Mouse (Mus musculus) hindbrain, embryonic 15.5 days (tissue): Measurements from ENCODE around the gene Pde8b. TPM values are rescaled to one million over a fixed set of nuclear protein-coding genes. Genes with fewer than 3 reads are reported as not detected.
A peak's percentile ranks its signal among the peaks of the same experiment; 100 is the strongest.

Source experiments
- ATAC-seq: fragments of 200-750 bp; cut with Nextera tagmentation; 2 replicates; pipeline ENCODE4 v1.8.0; 2017; ENCODE audit warnings: low read depth, moderate number of reproducible peaks, moderate TSS enrichment; ENCODE audit not compliant: low FRiP score
- H3K27ac ChIP-seq: fragments of 300-500 bp; sonication (generic); replicated peaks from 2 replicates; pipeline ENCODE4 v1.5.1; 2015; ENCODE audit warnings: mild to moderate bottlenecking, inconsistent platforms
- H3K27me3 ChIP-seq: fragments of 300-500 bp; sonication (generic); 2 replicates; pipeline ENCODE4 v1.6.1; 2015; ENCODE audit warnings: control low read depth, inconsistent platforms
- H3K36me3 ChIP-seq: fragments of 300-500 bp; sonication (generic); 2 replicates; pipeline ENCODE4 v1.6.1; 2015; ENCODE audit warnings: control low read depth, inconsistent platforms
- H3K4me1 ChIP-seq: fragments of 300-500 bp; sonication (generic); replicated peaks from 2 replicates; pipeline ENCODE4 v1.6.1; 2015; ENCODE audit warnings: control low read depth, inconsistent platforms
- H3K4me2 ChIP-seq: fragments of 300-500 bp; sonication (generic); 2 replicates; pipeline ENCODE4 v1.6.1; 2015; ENCODE audit warnings: moderate library complexity, mild to moderate bottlenecking, inconsistent platforms
- H3K4me3 ChIP-seq: fragments of 300-500 bp; sonication (generic); 2 replicates; pipeline ENCODE4 v1.5.1; 2015; ENCODE audit warnings: mild to moderate bottlenecking, inconsistent platforms
- H3K9ac ChIP-seq: fragments of 300-500 bp; sonication (generic); 2 replicates; pipeline ENCODE4 v1.6.1; 2015; ENCODE audit warnings: inconsistent platforms
- H3K9me3 ChIP-seq: fragments of 300-500 bp; sonication (generic); 2 replicates; pipeline ENCODE4 v1.6.1; 2016; ENCODE audit warnings: control low read depth, inconsistent platforms
- WGBS: fragments of 180-500 bp; shearing (Covaris S2); methylation state at CpG from one replicate; pipeline ENCODE4 v1.1.7; 2015; 5-methylcytosine and 5-hydroxymethylcytosine counted together
- polyA plus RNA-seq: library from polyadenylated mRNA; unstranded; fragments of >200 nt; fragmentation: Nextera tagmentation; extraction: Ambion mirVana; gene quantifications from 2 replicates; pipeline ENCODE4 v1.2.1, GENCODE M21; 2015

The Pde8b gene
- polyA plus RNA-seq, 1 experiment from 2014 or later: 7.0 TPM

DNA sequence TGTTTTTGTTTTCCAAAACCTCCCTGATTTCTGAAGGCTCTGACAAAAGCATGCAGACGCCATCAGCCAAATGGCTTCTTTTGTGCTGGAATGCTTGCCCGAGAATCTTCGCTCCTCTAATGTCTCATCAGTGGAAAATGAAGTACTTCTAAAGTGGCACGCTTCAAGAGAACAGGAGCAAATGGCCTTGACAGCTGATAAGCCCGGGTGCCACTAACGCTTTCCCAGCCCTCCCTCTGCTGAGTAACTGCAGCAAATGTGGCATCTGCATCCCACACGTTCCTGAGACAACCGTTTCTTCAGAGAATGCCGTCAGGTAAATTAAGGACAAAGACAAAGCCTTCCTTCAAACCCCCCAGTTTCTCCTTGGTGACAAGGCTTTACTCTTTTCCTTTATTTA, 72.8 kb downstream of the Pde8b start:
- ATAC-seq: no peak
- 56% methylated on average over 9 of the region's 9 CpGs for WGBS

DNA sequence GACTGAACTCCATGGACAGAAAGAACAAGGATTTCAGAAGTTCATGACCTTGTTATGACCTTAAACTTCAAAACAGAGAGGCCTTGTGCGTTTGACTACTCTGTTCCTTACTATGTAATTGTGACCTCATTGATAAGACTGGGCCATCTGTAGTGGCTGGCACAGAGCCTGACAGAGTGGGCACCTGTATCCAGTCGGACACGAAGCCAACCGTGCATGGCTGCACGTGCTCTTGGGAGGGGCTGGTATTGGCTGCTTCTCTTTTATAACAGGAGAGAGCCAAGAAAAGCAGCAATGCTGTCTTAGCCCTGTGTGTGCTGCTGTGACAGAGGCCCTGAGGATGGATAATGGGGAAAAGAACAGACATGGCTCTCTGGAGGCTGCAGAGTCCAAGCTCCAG, 73.7 kb downstream of the Pde8b start:
- ATAC-seq: peak; percentile 42; the same call in 1 of the 2 replicates
- no peak overlapping the region for H3K4me3 ChIP-seq
- 53% methylated on average over 5 of the region's 5 CpGs for WGBS

More for the DNA sequence above, 72.8 kb downstream of the Pde8b start:
- H3K36me3 ChIP-seq: no peaks in the 10 kb centered on the region
- H3K4me2 ChIP-seq: no peak overlapping the region
- H3K4me3 ChIP-seq: no peak overlapping the region
- H3K9ac ChIP-seq: no peak overlapping the region
- no peaks in the 10 kb centered on the region for H3K27me3 ChIP-seq
- no peaks in the 10 kb centered on the region for H3K9me3 ChIP-seq
- no peak overlapping the region for H3K27ac ChIP-seq
- peaks cover 4% of the 10 kb centered on the region; the same call in 1 of the 2 replicates for H3K4me1 ChIP-seq

GRCm38 (mm10) chr13:95174253-95174652, 75.9 kb downstream of the Pde8b start:
- no peaks in the 10 kb centered on the region for H3K27me3 ChIP-seq
- H3K4me2 ChIP-seq: no peak overlapping the region
- peaks cover 4% of the 10 kb centered on the region; the same call in 1 of the 2 replicates for H3K4me1 ChIP-seq
- no peak overlapping the region for H3K4me3 ChIP-seq
- no peak overlapping the region for H3K27ac ChIP-seq
- H3K9ac ChIP-seq: no peak overlapping the region
- no peak for ATAC-seq
- WGBS: 79% methylated on average over 6 of the region's 6 CpGs
- no peaks in the 10 kb centered on the region for H3K36me3 ChIP-seq
- no peaks in the 10 kb centered on the region for H3K9me3 ChIP-seq

More for the DNA sequence above, 73.7 kb downstream of the Pde8b start:
- Histone ChIP-seq H3K27me3 (no peaks in the 10 kb centered on the region), H3K9me3 (no peaks in the 10 kb centered on the region), H3K4me1 (peaks cover 4% of the 10 kb centered on the region; the same call in 1 of the 2 replicates), H3K36me3 (no peaks in the 10 kb centered on the region), H3K4me2 (no peak overlapping the region), H3K9ac (no peak overlapping the region), H3K27ac (no peak overlapping the region)

- H3K36me3 ChIP-seq: no peaks in the 10 kb centered on the region
- peaks cover 4% of the 10 kb centered on the region; the same call in 1 of the 2 replicates for H3K4me1 ChIP-seq
- H3K4me2 ChIP-seq: no peak overlapping the region
- ATAC-seq: no peak
- H3K27me3 ChIP-seq: no peaks in the 10 kb centered on the region
- H3K4me3 ChIP-seq: no peak overlapping the region
- H3K27ac ChIP-seq: no peak overlapping the region
- no peaks in the 10 kb centered on the region for H3K9me3 ChIP-seq
- no peak overlapping the region for H3K9ac ChIP-seq
- 97% methylated on average over 4 of the region's 4 CpGs for WGBS
These were observed 77.8 kb downstream of the Pde8b start for GRCm38 (mm10) chr13:95172346-95172745.

- no peak overlapping the region for H3K27ac ChIP-seq
These were observed 89.9 kb downstream of the Pde8b start for GRCm38 (mm10) chr13:95160211-95160610.

GRCm38 (mm10) chr13:95158986-95159385, 91.2 kb downstream of the Pde8b start:
- WGBS: 90% methylated on average over 7 of the region's 7 CpGs
- H3K4me3 ChIP-seq: no peak overlapping the region
- H3K4me2 ChIP-seq: no peak overlapping the region
- no peak for ATAC-seq
- H3K27ac ChIP-seq: no peak overlapping the region
- H3K36me3 ChIP-seq: no peaks in the 10 kb centered on the region
- no peaks in the 10 kb centered on the region for H3K4me1 ChIP-seq
- no peaks in the 10 kb centered on the region for H3K27me3 ChIP-seq
- no peaks in the 10 kb centered on the region for H3K9me3 ChIP-seq
- no peak overlapping the region for H3K9ac ChIP-seq

More at GRCm38 (mm10) chr13:95160211-95160610, 89.9 kb downstream of the Pde8b start:
- Histone ChIP-seq H3K9ac (no peak overlapping the region), H3K4me2 (no peak overlapping the region), H3K4me3 (no peak overlapping the region), H3K4me1 (no peaks in the 10 kb centered on the region), H3K36me3 (no peaks in the 10 kb centered on the region), H3K27me3 (no peaks in the 10 kb centered on the region), H3K9me3 (no peaks in the 10 kb centered on the region)
- 92% methylated on average over 3 of the region's 3 CpGs for WGBS
- no peak for ATAC-seq

GRCm38 (mm10) chr13:95144746-95145145, 105.4 kb downstream of the Pde8b start:
- H3K36me3 ChIP-seq: no peaks in the 10 kb centered on the region
- ATAC-seq: no peak
- no peaks in the 10 kb centered on the region; the same call in 1 of the 2 replicates for H3K9me3 ChIP-seq
- H3K9ac ChIP-seq: no peak overlapping the region
- H3K4me1 ChIP-seq: no peaks in the 10 kb centered on the region
- no peaks in the 10 kb centered on the region for H3K27me3 ChIP-seq
- no peak overlapping the region for H3K27ac ChIP-seq
- no peak overlapping the region for H3K4me2 ChIP-seq
- no peak overlapping the region for H3K4me3 ChIP-seq

DNA sequence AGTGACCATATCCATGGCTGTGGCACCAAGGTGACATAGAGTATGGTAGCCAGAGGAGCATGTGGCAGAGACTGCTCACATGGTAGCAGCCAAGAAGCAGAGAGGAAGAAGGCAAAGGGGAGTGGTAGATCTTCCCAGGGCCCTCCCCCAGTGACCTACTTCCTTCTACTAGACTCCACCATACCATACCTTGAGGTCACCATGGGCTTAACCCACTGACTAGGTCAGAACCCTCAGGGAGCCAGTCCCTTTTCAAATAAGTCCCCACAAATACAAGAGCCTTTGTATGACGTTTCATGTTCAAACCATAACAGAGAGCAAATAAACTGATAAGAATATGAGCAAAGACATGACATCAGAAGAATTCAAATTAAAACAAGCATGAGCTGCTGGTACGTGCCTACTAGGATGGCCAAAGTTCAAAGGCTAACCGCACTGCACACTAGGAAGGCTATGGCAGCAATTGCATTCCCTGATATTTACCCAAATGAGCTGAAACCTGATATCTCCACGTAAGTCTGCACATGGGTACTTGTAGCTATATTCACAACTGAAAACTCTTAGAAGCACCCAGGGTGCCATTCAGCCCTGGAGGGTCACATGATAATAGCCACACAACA, 109.6 kb downstream of the Pde8b start:
- Histone ChIP-seq H3K36me3 (no peaks in the 10 kb centered on the region), H3K4me2 (no peak overlapping the region), H3K9ac (no peak overlapping the region), H3K27ac (no peak overlapping the region), H3K4me1 (no peaks in the 10 kb centered on the region), H3K4me3 (no peak overlapping the region), H3K27me3 (no peaks in the 10 kb centered on the region), H3K9me3 (no peaks in the 10 kb centered on the region; the same call in 1 of the 2 replicates)
- 84% methylated on average over 4 of the region's 4 CpGs for WGBS
- no peak for ATAC-seq

DNA sequence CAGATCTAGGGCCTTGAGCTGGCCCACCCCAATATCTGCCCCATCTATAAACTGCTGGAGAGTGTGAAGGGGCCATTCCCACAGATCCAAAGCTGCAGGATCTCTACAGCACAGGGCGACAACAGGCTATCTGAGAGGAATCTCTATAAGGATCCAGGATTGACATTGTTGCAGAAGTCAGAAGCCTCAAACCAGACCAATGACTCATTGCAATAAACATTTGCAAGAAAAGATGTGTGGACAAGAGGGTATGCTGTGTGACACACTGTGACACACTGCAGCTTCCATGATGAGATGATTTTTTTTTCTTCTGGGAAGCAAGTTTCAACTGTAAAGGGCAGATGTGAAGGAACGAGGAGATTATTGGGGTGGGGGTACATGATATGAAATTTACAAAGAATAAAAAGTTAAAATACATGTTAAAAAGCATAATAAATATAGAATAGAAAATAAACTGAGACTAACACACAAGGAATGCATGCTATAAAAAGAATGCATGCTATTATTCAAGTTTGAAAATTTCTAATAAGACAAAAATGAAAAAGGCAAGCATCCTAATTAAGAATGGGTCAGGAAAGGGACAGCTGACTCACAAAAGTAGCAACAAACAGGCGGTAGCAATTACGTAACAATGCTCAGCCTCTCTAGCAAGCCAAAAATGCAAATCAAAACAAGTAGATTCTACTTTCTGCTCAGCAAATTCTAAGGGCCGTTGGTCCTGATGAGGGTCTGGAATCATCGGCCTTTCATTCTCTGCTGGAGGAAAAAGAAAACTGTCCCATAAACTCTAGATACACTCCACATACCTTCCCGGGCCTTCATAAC, 114.6 kb downstream of the Pde8b start:
- Histone ChIP-seq H3K27ac (no peak overlapping the region), H3K4me2 (no peak overlapping the region), H3K9ac (no peak overlapping the region), H3K4me1 (no peaks in the 10 kb centered on the region), H3K27me3 (no peaks in the 10 kb centered on the region), H3K36me3 (no peaks in the 10 kb centered on the region), H3K4me3 (no peak overlapping the region), H3K9me3 (no peaks in the 10 kb centered on the region)
- WGBS: 86% methylated on average over 7 of the region's 7 CpGs
- ATAC-seq: no peak

GRCm38 (mm10) chr13:95131848-95132247, 118.3 kb downstream of the Pde8b start:
- no peak overlapping the region for H3K27ac ChIP-seq
- H3K9me3 ChIP-seq: no peaks in the 10 kb centered on the region
- no peaks in the 10 kb centered on the region for H3K27me3 ChIP-seq
- H3K4me1 ChIP-seq: no peaks in the 10 kb centered on the region
- H3K4me2 ChIP-seq: no peak overlapping the region
- 19% methylated on average over 4 of the region's 4 CpGs for WGBS
- no peak overlapping the region for H3K9ac ChIP-seq
- ATAC-seq: no peak
- no peaks in the 10 kb centered on the region for H3K36me3 ChIP-seq
- no peak overlapping the region for H3K4me3 ChIP-seq

DNA sequence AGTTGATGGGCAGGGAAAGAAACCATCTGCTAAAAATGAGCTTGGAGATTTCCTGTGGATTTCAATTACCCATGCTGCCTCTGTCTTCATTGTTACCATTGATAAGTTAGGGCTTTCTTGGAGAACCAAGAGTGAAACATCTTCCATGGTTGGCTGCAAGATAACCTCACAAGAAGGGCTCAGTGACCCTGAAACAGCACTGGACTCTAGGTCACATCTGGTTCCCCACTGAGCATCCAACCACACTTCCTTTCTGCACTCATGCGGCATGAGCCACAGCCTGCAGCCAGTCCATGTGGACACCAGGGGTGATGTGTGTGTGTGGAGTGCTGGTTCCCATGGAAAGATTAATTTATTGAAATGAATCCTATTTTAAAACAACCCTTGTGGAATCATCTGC, 119.1 kb downstream of the Pde8b start:
- H3K4me1 ChIP-seq: no peaks in the 10 kb centered on the region
- H3K27me3 ChIP-seq: no peaks in the 10 kb centered on the region
- no peak overlapping the region for H3K4me3 ChIP-seq
- no peak for ATAC-seq
- H3K9me3 ChIP-seq: no peaks in the 10 kb centered on the region
- H3K9ac ChIP-seq: no peak overlapping the region
- no peak overlapping the region for H3K4me2 ChIP-seq
- no peaks in the 10 kb centered on the region for H3K36me3 ChIP-seq
- no peak overlapping the region for H3K27ac ChIP-seq
- WGBS: 27% methylated on average over 1 of the region's 1 CpGs

DNA sequence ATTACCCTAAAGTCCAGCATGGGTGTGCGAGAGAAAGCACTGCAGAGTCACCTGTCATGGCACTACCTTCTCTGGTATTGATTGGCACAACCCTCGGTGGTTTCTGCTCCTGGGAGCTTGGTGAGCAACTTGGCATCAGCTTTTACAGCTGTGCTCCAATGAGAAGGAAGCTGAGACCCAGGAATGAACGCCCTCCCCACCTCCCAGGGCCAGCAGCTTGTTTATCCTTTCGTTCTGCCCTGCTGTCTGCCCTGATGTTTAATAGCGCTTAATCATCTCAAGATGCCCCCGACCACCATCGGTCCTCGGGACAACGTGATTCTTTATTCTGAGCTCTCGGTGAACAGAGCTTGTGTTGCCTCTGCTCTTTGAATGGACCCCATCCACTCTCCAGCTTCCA, 122.8 kb downstream of the Pde8b start:
- ATAC-seq: no peak
- Histone ChIP-seq H3K4me1 (no peaks in the 10 kb centered on the region), H3K27me3 (no peaks in the 10 kb centered on the region), H3K4me3 (no peak overlapping the region), H3K4me2 (no peak overlapping the region), H3K27ac (no peak overlapping the region), H3K9me3 (no peaks in the 10 kb centered on the region), H3K9ac (no peak overlapping the region), H3K36me3 (no peaks in the 10 kb centered on the region)
- WGBS: 87% methylated on average over 10 of the region's 10 CpGs
